Mouse (Mus musculus) CD8-positive naive resting alpha-beta T cell, adult 57 days (primary cell): ENCODE measurements around the gene Mrgpra4. TPM values are rescaled to one million over a fixed set of nuclear protein-coding genes. Genes with fewer than 3 reads are reported as not detected.

Experiments
- total RNA-seq: library from RNA; stranded (reverse); gene quantifications from one replicate; pipeline ENCODE4 v1.2.4, GENCODE M21; 2023

The Mrgpra4 gene
- not detected for total RNA-seq

GRCm38 (mm10) chr7:47981995-47982394 lies at the start of gene Mrgpra4:
Gene Mrgpra4 (minus strand): TSS chr7:47982095.

GRCm38 (mm10) chr7:48027497-48027896 lies 45.6 kb upstream of the Mrgpra4 start, which contains the start of gene Mrgprx1:
Gene Mrgprx1 (minus strand): TSS chr7:48027597.

Other genes with a start within 250 kb of the Mrgpra4 start
- not detected for gene Mrgprx1, start 45.5 kb upstream of the Mrgpra4 start, total RNA-seq
- not detected for gene Mrgprb5, start 186.9 kb upstream of the Mrgpra4 start, total RNA-seq
- gene Mrgprb4, start 217.2 kb upstream of the Mrgpra4 start, total RNA-seq: not detected